Mouse (Mus musculus): ENCODE measurements around the gene Wnt11.
A peak's percentile ranks its signal among the peaks of the same experiment; 100 is the strongest.

Gene Wnt11

GRCm38 (mm10) chr7:98828876-98829275 is 6.0 kb upstream of the Wnt11 start:
- DNase-seq (ENCODE audit: low spot score in 2 of 2): no peak

- DNase-seq (ENCODE audit: low spot score in 2 of 2): no peak
These were observed 3.6 kb upstream of the Wnt11 start for GRCm38 (mm10) chr7:98831290-98831689.

GRCm38 (mm10) chr7:98835519-98836441 is 868 bp downstream of the Wnt11 start:
- DNase-seq (ENCODE audit: low spot score in 2 of 2): peak; percentile 40 to 47

- DNase-seq (ENCODE audit: low spot score in 2 of 2): peak; percentile 64 to 79
These were observed 1.7 kb downstream of the Wnt11 start for GRCm38 (mm10) chr7:98836646-98837045.

GRCm38 (mm10) chr7:98837901-98838300 is 3.0 kb downstream of the Wnt11 start:
- DNase-seq (ENCODE audit: low spot score in 2 of 2): peak; percentile 62 to 83

GRCm38 (mm10) chr7:98838729-98839141 is 3.8 kb downstream of the Wnt11 start:
- peak in 1 of 2 experiments; percentile 29 for DNase-seq (ENCODE audit: low spot score in 2 of 2)

- no peak for DNase-seq (ENCODE audit: low spot score in 2 of 2)
These were observed 4.4 kb downstream of the Wnt11 start for GRCm38 (mm10) chr7:98839312-98839711.

GRCm38 (mm10) chr7:98840771-98841170 is 5.9 kb downstream of the Wnt11 start:
- no peak for DNase-seq (ENCODE audit: low spot score in 2 of 2)

GRCm38 (mm10) chr7:98841802-98842201 is 6.9 kb downstream of the Wnt11 start:
- DNase-seq (ENCODE audit: low spot score in 2 of 2): no peak

- no peak for DNase-seq (ENCODE audit: low spot score in 2 of 2)
These were observed 8.1 kb downstream of the Wnt11 start for GRCm38 (mm10) chr7:98842997-98843396.

- DNase-seq (ENCODE audit: low spot score in 2 of 2): no peak
These were observed 8.7 kb downstream of the Wnt11 start for GRCm38 (mm10) chr7:98843649-98844048.

- no peak for DNase-seq (ENCODE audit: low spot score in 2 of 2)
These were observed 14.2 kb downstream of the Wnt11 start for GRCm38 (mm10) chr7:98848899-98849640.

GRCm38 (mm10) chr7:98850388-98850787 is 15.5 kb downstream of the Wnt11 start:
- DNase-seq (ENCODE audit: low spot score in 2 of 2): no peak

GRCm38 (mm10) chr7:98851220-98851619 is 16.3 kb downstream of the Wnt11 start:
- no peak for DNase-seq (ENCODE audit: low spot score in 2 of 2)

- peak in 1 of 2 experiments; percentile 30 for DNase-seq (ENCODE audit: low spot score in 2 of 2)
These were observed 18.2 kb downstream of the Wnt11 start for GRCm38 (mm10) chr7:98852950-98853650.

GRCm38 (mm10) chr7:98853806-98854205 is 18.9 kb downstream of the Wnt11 start:
- no peak for DNase-seq (ENCODE audit: low spot score in 2 of 2)

GRCm38 (mm10) chr7:98855388-98855787 is 20.5 kb downstream of the Wnt11 start:
- no peak for DNase-seq (ENCODE audit: low spot score in 2 of 2)

- no peak for DNase-seq (ENCODE audit: low spot score in 2 of 2)
These were observed 21.2 kb downstream of the Wnt11 start for GRCm38 (mm10) chr7:98856128-98856527.

- DNase-seq (ENCODE audit: low spot score in 2 of 2): no peak
These were observed 22.2 kb downstream of the Wnt11 start for GRCm38 (mm10) chr7:98857094-98857493.

- no peak for DNase-seq (ENCODE audit: low spot score in 2 of 2)
These were observed 26.1 kb downstream of the Wnt11 start for GRCm38 (mm10) chr7:98861002-98861401.

- no peak for DNase-seq (ENCODE audit: low spot score in 2 of 2)
These were observed 28.1 kb downstream of the Wnt11 start for GRCm38 (mm10) chr7:98862994-98863393.
